Mouse (Mus musculus) limb, embryonic 14.5 days (tissue): ENCODE data around the gene Cant1. TPM values are rescaled to one million over a fixed set of nuclear protein-coding genes. Genes with fewer than 3 reads are reported as not detected.
A peak's percentile ranks its signal among the peaks of the same experiment; 100 is the strongest.

Experiments
- ATAC-seq: fragments of 200-750 bp; cut with Nextera tagmentation; 2 replicates; pipeline ENCODE4 v1.8.0; 2017; ENCODE audit warnings: low read depth, moderate number of reproducible peaks, moderate TSS enrichment; ENCODE audit not compliant: low FRiP score
- DNase-seq: peaks from one replicate; pipeline ENCODE4 v3.0.0-alpha.2; 2015; ENCODE audit warnings: low spot score
- H3K27ac ChIP-seq: fragments of 300-500 bp; sonication (generic); replicated peaks from 2 replicates; pipeline ENCODE4 v1.5.1; 2014; ENCODE audit warnings: low read depth, mild to moderate bottlenecking, low read length, moderate library complexity, mixed read lengths
- H3K27me3 ChIP-seq: fragments of 300-500 bp; sonication (generic); 2 replicates; pipeline ENCODE4 v1.6.1; 2014; ENCODE audit warnings: low read length, mixed read lengths; ENCODE audit not compliant: control insufficient read depth, insufficient read depth
- H3K36me3 ChIP-seq: fragments of 300-500 bp; sonication (generic); 2 replicates; pipeline ENCODE4 v1.6.1; 2014; ENCODE audit warnings: mild to moderate bottlenecking, low read length, moderate library complexity, mixed read lengths; ENCODE audit not compliant: control insufficient read depth, insufficient read depth
- H3K4me1 ChIP-seq: fragments of 300-500 bp; sonication (generic); 2 replicates; pipeline ENCODE4 v1.6.1; 2014; ENCODE audit warnings: antibody characterized with exemption, low read length, mixed read lengths; ENCODE audit not compliant: control insufficient read depth, insufficient read depth
- H3K4me2 ChIP-seq: fragments of 300-500 bp; sonication (generic); replicated peaks from 2 replicates; pipeline ENCODE4 v1.6.1; 2014; ENCODE audit warnings: low read depth, mild to moderate bottlenecking, low read length, moderate library complexity; ENCODE audit not compliant: severe bottlenecking
- H3K4me3 ChIP-seq: fragments of 300-500 bp; sonication (generic); replicated peaks from 2 replicates; pipeline ENCODE4 v1.5.1; 2014; ENCODE audit warnings: low read length
- H3K9ac ChIP-seq: fragments of 300-500 bp; sonication (generic); 2 replicates; pipeline ENCODE4 v1.6.1; 2014; ENCODE audit warnings: mild to moderate bottlenecking, low read depth, low read length, moderate library complexity; ENCODE audit not compliant: severe bottlenecking
- H3K9me3 ChIP-seq: fragments of 300-500 bp; sonication (generic); 2 replicates; pipeline ENCODE4 v1.6.1; 2016; ENCODE audit warnings: low read length; ENCODE audit not compliant: control insufficient read depth
- POLR2A ChIP-seq: fragments of 200-500 bp; IDR thresholded peaks from 2 replicates; pipeline ENCODE4 v1.8.0; 2012; ENCODE audit warnings: inconsistent platforms, mild to moderate bottlenecking, moderate library complexity, borderline replicate concordance; ENCODE audit not compliant: insufficient read depth, insufficient read length; ENCODE audit errors: extremely low read depth
- WGBS: fragments of 180-500 bp; shearing (Covaris S2); extraction: QIAGEN DNeasy Blood & Tissue Kit; methylation state at CpG from one replicate; pipeline ENCODE4 v1.1.7; 2014; 5-methylcytosine and 5-hydroxymethylcytosine counted together
- polyA plus RNA-seq, 2 experiments: library from polyadenylated mRNA; depleted of rRNA in 1 of 2; stranded (reverse) in 1 of 2; unstranded in 1 of 2; fragments of >200 nt; fragmentation: Nextera tagmentation in 1 of 2; extraction: Ambion mirVana in 1 of 2; gene quantifications; 2 replicates each; pipeline versions ENCODE4 v1.2.1 to v1.2.3; 2012 to 2014

Cant1 gene
- polyA plus RNA-seq, 2 experiments: 29.3 to 47.7 TPM

GRCm38 (mm10) chr11:118426765-118427164, 7.9 kb upstream of the Cant1 start:
- whole genome bisulfite sequencing: 61% methylated on average over 5 of the region's 5 CpGs
- Histone ChIP-seq H3K4me3 (no peak overlapping the region), H3K9me3 (no peaks in the 10 kb centered on the region), H3K36me3 (no peaks in the 10 kb centered on the region), H3K4me2 (no peak overlapping the region), H3K27me3 (no peaks in the 10 kb centered on the region), H3K4me1 (peaks cover 56% of the 10 kb centered on the region), H3K27ac (no peak overlapping the region), H3K9ac (no peak overlapping the region)
- no peak for TF ChIP-seq POLR2A
- DNase-seq (no peak), ATAC-seq (no peak)

GRCm38 (mm10) chr11:118424621-118425335, 5.9 kb upstream of the Cant1 start:
- WGBS: 59% methylated on average over 13 of the region's 13 CpGs
- no peak for TF ChIP-seq POLR2A
- no peak overlapping the region for H3K4me2 ChIP-seq
- no peaks in the 10 kb centered on the region for H3K9me3 ChIP-seq
- no peaks in the 10 kb centered on the region for H3K27me3 ChIP-seq
- ATAC-seq: no peak
- H3K4me1 ChIP-seq: peaks cover 39% of the 10 kb centered on the region
- H3K27ac ChIP-seq: no peak overlapping the region
- no peak overlapping the region for H3K4me3 ChIP-seq
- H3K9ac ChIP-seq: no peak overlapping the region
- no peaks in the 10 kb centered on the region for H3K36me3 ChIP-seq
- no peak for DNase-seq

- ATAC-seq (peak; percentile 38), DNase-seq (peak; percentile 93)
- Histone ChIP-seq H3K27me3 (no peaks in the 10 kb centered on the region), H3K4me2 (peak overlapping the region; percentile 37), H3K27ac (peak overlapping the region; percentile 70), H3K4me3 (no peak overlapping the region), H3K36me3 (no peaks in the 10 kb centered on the region), H3K4me1 (peaks cover 31% of the 10 kb centered on the region), H3K9ac (no peak overlapping the region), H3K9me3 (no peaks in the 10 kb centered on the region)
- 6% methylated on average over 18 of the region's 18 CpGs for WGBS
- TF ChIP-seq POLR2A: no peak
Observed at GRCm38 (mm10) chr11:118423266-118423971, 4.5 kb upstream of the Cant1 start.

GRCm38 (mm10) chr11:118420261-118420660, 1.4 kb upstream of the Cant1 start:
- ATAC-seq: no peak
- Histone ChIP-seq H3K4me1 (peaks cover 30% of the 10 kb centered on the region), H3K27ac (no peak overlapping the region), H3K4me3 (no peak overlapping the region), H3K9me3 (no peaks in the 10 kb centered on the region), H3K9ac (no peak overlapping the region), H3K36me3 (peaks cover 11% of the 10 kb centered on the region), H3K27me3 (no peaks in the 10 kb centered on the region), H3K4me2 (no peak overlapping the region)
- 64% methylated on average over 7 of the region's 7 CpGs for WGBS
- no peak for TF ChIP-seq POLR2A
- no peak for DNase-seq

- DNase-seq: no peak
- Histone ChIP-seq H3K9me3 (no peaks in the 10 kb centered on the region), H3K9ac (peak overlapping the region; percentile 92), H3K27ac (peak overlapping the region; percentile 59; the same call in 1 of the 2 replicates), H3K36me3 (peaks cover 27% of the 10 kb centered on the region), H3K4me3 (peak overlapping the region; percentile 91), H3K4me1 (peaks cover 17% of the 10 kb centered on the region), H3K4me2 (peak overlapping the region; percentile 90), H3K27me3 (no peaks in the 10 kb centered on the region)
- TF ChIP-seq POLR2A: no peak
- 4% methylated on average over 12 of the region's 12 CpGs for WGBS
- ATAC-seq: no peak
Observed at GRCm38 (mm10) chr11:118418442-118418833, 448 bp downstream of the Cant1 start.
